Mouse (Mus musculus) hindbrain, embryonic 14.5 days (tissue): ENCODE measurements at regions not wholly inside any gene's neighbourhood (a gene's known extent, or its start where the extent isn't known, plus 50 kb on each side); places are given as distances from the start of the nearest gene placed in this dataset.

Experiments
- ATAC-seq: fragments of 200-750 bp; cut with Nextera tagmentation; 2 replicates; pipeline ENCODE4 v1.8.0; 2017; ENCODE audit warnings: moderate number of reproducible peaks, mild to moderate bottlenecking, moderate TSS enrichment, moderate library complexity; ENCODE audit not compliant: low FRiP score
- DNase-seq: peaks from one replicate; pipeline ENCODE4 v3.0.0-alpha.2; 2015; ENCODE audit warnings: low spot score
- H3K27ac ChIP-seq: fragments of 300-500 bp; sonication (generic); 2 replicates; pipeline ENCODE4 v1.5.1; 2014; ENCODE audit warnings: mild to moderate bottlenecking, moderate library complexity
- H3K27me3 ChIP-seq: fragments of 300-500 bp; sonication (generic); 2 replicates; pipeline ENCODE4 v1.6.1; 2014; ENCODE audit warnings: mild to moderate bottlenecking, low read length, mixed read lengths; ENCODE audit not compliant: control insufficient read depth, insufficient read depth
- H3K36me3 ChIP-seq: fragments of 300-500 bp; sonication (generic); replicated peaks from 2 replicates; pipeline ENCODE4 v1.6.1; 2014; ENCODE audit not compliant: control insufficient read depth, insufficient read depth
- H3K4me1 ChIP-seq: fragments of 300-500 bp; sonication (generic); replicated peaks from 2 replicates; pipeline ENCODE4 v1.6.1; 2014; ENCODE audit warnings: antibody characterized with exemption, low read length, mixed read lengths; ENCODE audit not compliant: control insufficient read depth, insufficient read depth
- H3K4me2 ChIP-seq: fragments of 300-500 bp; sonication (generic); replicated peaks from 2 replicates; pipeline ENCODE4 v1.6.1; 2014; ENCODE audit warnings: mild to moderate bottlenecking, moderate library complexity
- H3K4me3 ChIP-seq: fragments of 300-500 bp; sonication (generic); replicated peaks from 2 replicates; pipeline ENCODE4 v1.5.1; 2014; ENCODE audit warnings: mild to moderate bottlenecking, low read length
- H3K9ac ChIP-seq: fragments of 300-500 bp; sonication (generic); 2 replicates; pipeline ENCODE4 v1.6.1; 2014
- H3K9me3 ChIP-seq: fragments of 300-500 bp; sonication (generic); 2 replicates; pipeline ENCODE4 v1.6.1; 2016; ENCODE audit warnings: low read length; ENCODE audit not compliant: control insufficient read depth
- WGBS: fragments of 180-500 bp; shearing (Covaris S2); extraction: QIAGEN DNeasy Blood & Tissue Kit; methylation state at CpG from one replicate; pipeline ENCODE4 v1.1.7; 2014; 5-methylcytosine and 5-hydroxymethylcytosine counted together

- H3K4me2 ChIP-seq, result no peak overlapping the region
- no peak overlapping the region for H3K9ac ChIP-seq
- ATAC-seq (no peak), DNase-seq (no peak)
- H3K4me3 ChIP-seq, result no peak overlapping the region
- peaks cover 9% of the 10 kb centered on the region for H3K4me1 ChIP-seq
- peaks cover 36% of the 10 kb centered on the region for H3K27me3 ChIP-seq
- no peak overlapping the region for H3K27ac ChIP-seq
- WGBS, result 33% methylated on average over 7 of the region's 7 CpGs
- H3K9me3 ChIP-seq, result no peaks in the 10 kb centered on the region
- no peaks in the 10 kb centered on the region for H3K36me3 ChIP-seq
Observed at GRCm38 (mm10) chrX:99218213-99218612, 82.3 kb downstream of the Efnb1 start.

- ATAC-seq, result peak; percentile 64
- peaks cover 9% of the 10 kb centered on the region for H3K4me1 ChIP-seq
- no peak overlapping the region for H3K27ac ChIP-seq
- WGBS, result 19% methylated on average over 41 of the region's 60 CpGs
- H3K27me3 ChIP-seq, result peaks cover 36% of the 10 kb centered on the region
- no peaks in the 10 kb centered on the region for H3K36me3 ChIP-seq
- H3K4me2 ChIP-seq, result peak overlapping the region; percentile 62
- peak overlapping the region; percentile 60 for H3K9ac ChIP-seq
- H3K9me3 ChIP-seq, result no peaks in the 10 kb centered on the region
- peak overlapping the region; percentile 32 for H3K4me3 ChIP-seq
- no peak for DNase-seq
Observed at GRCm38 (mm10) chrX:99216633-99217459, 80.9 kb downstream of the Efnb1 start.

- DNase-seq, result no peak
- H3K27me3 ChIP-seq, result peaks cover 36% of the 10 kb centered on the region
- H3K9ac ChIP-seq, result no peak overlapping the region
- H3K9me3 ChIP-seq, result no peaks in the 10 kb centered on the region
- H3K4me2 ChIP-seq, result peak overlapping the region; percentile 62
- WGBS, result 57% methylated on average over 5 of the region's 5 CpGs
- H3K4me1 ChIP-seq, result peaks cover 9% of the 10 kb centered on the region
- H3K27ac ChIP-seq, result no peak overlapping the region
- no peak for ATAC-seq
- H3K36me3 ChIP-seq, result no peaks in the 10 kb centered on the region
- no peak overlapping the region for H3K4me3 ChIP-seq
Observed at GRCm38 (mm10) chrX:99215931-99216330, 80.0 kb downstream of the Efnb1 start.

GRCm38 (mm10) chrX:99215111-99215510 lies 79.2 kb downstream of the Efnb1 start:
- no peak overlapping the region for H3K27ac ChIP-seq
- no peak overlapping the region for H3K9ac ChIP-seq
- H3K36me3 ChIP-seq, result no peaks in the 10 kb centered on the region
- H3K4me3 ChIP-seq, result no peak overlapping the region
- no peak for ATAC-seq
- no peak overlapping the region for H3K4me2 ChIP-seq
- H3K4me1 ChIP-seq, result peaks cover 9% of the 10 kb centered on the region
- WGBS, result 60% methylated on average over 7 of the region's 7 CpGs
- peaks cover 36% of the 10 kb centered on the region for H3K27me3 ChIP-seq
- no peaks in the 10 kb centered on the region for H3K9me3 ChIP-seq
- DNase-seq, result no peak

GRCm38 (mm10) chrX:99213565-99214153 lies 77.7 kb downstream of the Efnb1 start:
- peaks cover 9% of the 10 kb centered on the region for H3K4me1 ChIP-seq
- ATAC-seq (peak; percentile 29; the same call in 1 of the 2 replicates), DNase-seq (peak; percentile 40)
- H3K27ac ChIP-seq, result no peak overlapping the region
- 49% methylated on average over 6 of the region's 6 CpGs for WGBS
- peaks cover 30% of the 10 kb centered on the region for H3K27me3 ChIP-seq
- H3K4me3 ChIP-seq, result no peak overlapping the region
- H3K4me2 ChIP-seq, result no peak overlapping the region
- H3K9me3 ChIP-seq, result no peaks in the 10 kb centered on the region
- H3K9ac ChIP-seq, result no peak overlapping the region
- no peaks in the 10 kb centered on the region for H3K36me3 ChIP-seq

- no peak overlapping the region for H3K9ac ChIP-seq
- H3K4me3 ChIP-seq, result no peak overlapping the region
- 0 out of 2 replicates have a peak, but pooled peaks cover 7% of the 10 kb centered on the region for H3K27me3 ChIP-seq
Observed at GRCm38 (mm10) chrX:99204077-99204476, 68.1 kb downstream of the Efnb1 start.

GRCm38 (mm10) chrX:99201081-99201480 lies 65.2 kb downstream of the Efnb1 start:
- no peak overlapping the region for H3K4me3 ChIP-seq
- no peak for DNase-seq
- peaks cover 5% of the 10 kb centered on the region; the same call in 1 of the 2 replicates for H3K4me1 ChIP-seq
- no peak overlapping the region for H3K4me2 ChIP-seq
- no peaks in the 10 kb centered on the region for H3K36me3 ChIP-seq
- H3K27me3 ChIP-seq, result peaks cover 11% of the 10 kb centered on the region
- WGBS, result 78% methylated on average over 7 of the region's 7 CpGs
- H3K27ac ChIP-seq, result no peak overlapping the region
- no peak overlapping the region for H3K9ac ChIP-seq
- no peak for ATAC-seq
- no peaks in the 10 kb centered on the region for H3K9me3 ChIP-seq

More at GRCm38 (mm10) chrX:99204077-99204476, 68.1 kb downstream of the Efnb1 start:
- no peaks in the 10 kb centered on the region for H3K9me3 ChIP-seq
- no peak for DNase-seq
- no peaks in the 10 kb centered on the region for H3K4me1 ChIP-seq
- H3K36me3 ChIP-seq, result no peaks in the 10 kb centered on the region
- WGBS, result 94% methylated on average over 6 of the region's 6 CpGs
- H3K4me2 ChIP-seq, result no peak overlapping the region
- no peak for ATAC-seq
- H3K27ac ChIP-seq, result no peak overlapping the region

- 53% methylated on average over 5 of the region's 5 CpGs for WGBS
- peak overlapping the region; percentile 87 for H3K27ac ChIP-seq
- no peaks in the 10 kb centered on the region for H3K9me3 ChIP-seq
- no peak for DNase-seq
- peak overlapping the region; percentile 48; the same call in 1 of the 2 replicates for H3K4me2 ChIP-seq
- peak; percentile 9; the same call in 1 of the 2 replicates for ATAC-seq
- H3K27me3 ChIP-seq, result peaks cover 19% of the 10 kb centered on the region
- no peak overlapping the region for H3K4me3 ChIP-seq
- H3K4me1 ChIP-seq, result peaks cover 5% of the 10 kb centered on the region; the same call in 1 of the 2 replicates
- no peaks in the 10 kb centered on the region for H3K36me3 ChIP-seq
- peak overlapping the region; percentile 48 for H3K9ac ChIP-seq
Observed at GRCm38 (mm10) chrX:99199669-99200068, 63.7 kb downstream of the Efnb1 start.

- Histone ChIP-seq H3K27me3 (peaks cover 19% of the 10 kb centered on the region), H3K27ac (peak overlapping the region; percentile 87), H3K9me3 (no peaks in the 10 kb centered on the region), H3K9ac (peak overlapping the region; percentile 48), H3K4me1 (peaks cover 5% of the 10 kb centered on the region; the same call in 1 of the 2 replicates), H3K4me3 (0 out of 2 replicates have a peak overlapping the region, but pooled peaks have one; percentile 11), H3K4me2 (peak overlapping the region; percentile 48), H3K36me3 (no peaks in the 10 kb centered on the region)
- peak; percentile 86 for ATAC-seq
- DNase-seq, result peak; percentile 68
- WGBS, result 29% methylated on average over 26 of the region's 29 CpGs
Observed at GRCm38 (mm10) chrX:99198961-99199631, 63.2 kb downstream of the Efnb1 start.
